Mouse (Mus musculus) ZHBTc4 (cell line): ENCODE results near the gene Adra1d.

Experiments
- DNase-seq: peaks from one replicate; pipeline ENCODE4 v3.0.0-alpha.2; 2011; ENCODE audit warnings: low read depth, low spot score

Adra1d gene

DNA sequence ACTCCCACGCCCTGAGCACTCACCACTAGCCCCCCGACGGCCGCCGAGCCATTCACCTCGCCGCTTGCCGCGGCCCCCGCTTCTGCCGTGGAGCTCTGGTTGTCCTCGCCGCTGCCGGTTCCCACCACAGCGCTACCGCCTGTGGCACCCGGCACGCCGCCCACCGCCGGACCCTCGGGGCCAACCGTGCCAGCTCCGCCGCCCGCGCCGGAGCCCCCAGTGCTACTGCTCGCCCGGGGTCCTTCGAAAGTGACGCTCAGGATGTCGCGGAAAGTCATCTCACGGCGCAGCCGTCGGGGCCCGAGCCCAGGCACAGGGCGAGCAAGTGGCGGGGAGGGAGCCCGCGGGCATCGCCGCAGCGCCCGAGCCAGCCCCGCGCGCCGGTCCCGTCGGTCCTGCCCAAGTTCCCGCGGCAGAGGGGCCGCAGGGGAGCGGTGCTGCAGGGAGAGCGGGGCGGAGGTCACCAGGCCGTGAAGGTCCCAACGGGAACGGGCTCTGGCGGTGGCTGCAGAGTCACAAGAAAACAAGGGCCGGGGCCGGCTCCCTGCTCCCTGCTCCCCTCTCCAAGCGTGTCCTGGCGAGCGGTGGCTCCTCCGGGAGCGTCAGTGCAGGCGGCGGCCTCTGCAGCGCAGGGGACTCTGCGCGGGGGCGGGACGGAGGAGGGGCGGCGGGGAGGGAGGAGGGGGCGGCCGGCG lies at the start of gene Adra1d:
Gene Adra1d (minus strand): TSS at position 393 of the 695 bp plus-strand sequence.
- DNase-seq, result peak; percentile 69

DNA sequence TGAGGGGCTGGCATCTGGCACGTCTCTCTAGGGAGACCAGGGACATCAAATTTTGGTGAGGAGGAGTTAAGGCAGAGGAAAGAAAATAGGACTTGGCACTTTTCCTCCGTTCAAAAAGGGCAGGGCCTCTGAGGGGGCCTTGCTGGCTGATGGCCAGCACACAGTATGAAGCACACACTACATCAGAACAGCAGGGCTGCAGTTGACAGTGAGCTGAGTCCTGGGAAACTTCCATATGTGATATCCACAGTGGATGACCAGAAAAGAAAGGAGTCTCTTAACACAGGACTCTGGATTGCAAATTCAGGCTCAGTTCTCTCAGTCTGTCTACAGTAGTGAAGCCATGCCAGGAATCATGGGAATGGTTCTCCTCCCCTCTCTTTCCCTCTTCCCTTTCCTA lies 39.8 kb upstream of the Adra1d start:
- DNase-seq, result no peak

DNA sequence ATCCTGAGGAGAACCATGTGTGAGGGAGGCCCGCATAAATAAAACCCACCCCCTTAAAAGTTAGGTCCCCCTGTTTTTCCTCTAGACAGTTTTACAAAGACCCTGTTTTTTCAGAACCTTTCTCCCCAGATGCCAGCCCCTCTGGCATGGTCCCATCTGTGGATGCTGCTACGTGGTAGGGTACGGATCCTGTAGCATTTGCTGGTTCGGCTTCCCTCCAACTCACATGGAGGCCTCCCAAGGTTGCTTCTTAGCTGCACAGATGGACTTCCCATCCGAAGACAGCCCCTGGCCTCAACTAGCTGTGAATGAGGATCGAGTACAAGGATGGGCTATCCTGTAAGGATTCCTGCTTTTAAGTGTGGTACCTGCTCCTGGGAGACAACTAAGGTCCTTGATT lies 32.8 kb upstream of the Adra1d start:
- no peak for DNase-seq

DNA sequence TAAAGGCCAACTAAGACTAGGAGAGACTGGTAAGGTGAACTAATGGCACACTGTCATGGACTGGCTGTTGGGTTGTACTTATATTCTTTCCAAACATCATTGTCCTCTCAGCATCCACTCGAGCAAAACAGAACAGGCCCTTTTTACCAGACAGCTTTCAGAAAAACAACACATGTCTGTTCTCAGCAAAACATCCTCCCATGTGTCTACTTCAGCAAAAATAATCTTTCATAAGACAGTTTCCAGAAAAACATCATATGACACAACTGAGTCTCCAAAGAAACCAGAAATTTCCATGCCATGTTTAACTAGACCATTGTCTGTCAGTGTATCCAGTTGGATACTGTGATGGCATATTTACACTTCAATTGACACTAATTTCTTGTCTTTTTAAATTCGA lies 25.4 kb upstream of the Adra1d start:
- no peak for DNase-seq

DNA sequence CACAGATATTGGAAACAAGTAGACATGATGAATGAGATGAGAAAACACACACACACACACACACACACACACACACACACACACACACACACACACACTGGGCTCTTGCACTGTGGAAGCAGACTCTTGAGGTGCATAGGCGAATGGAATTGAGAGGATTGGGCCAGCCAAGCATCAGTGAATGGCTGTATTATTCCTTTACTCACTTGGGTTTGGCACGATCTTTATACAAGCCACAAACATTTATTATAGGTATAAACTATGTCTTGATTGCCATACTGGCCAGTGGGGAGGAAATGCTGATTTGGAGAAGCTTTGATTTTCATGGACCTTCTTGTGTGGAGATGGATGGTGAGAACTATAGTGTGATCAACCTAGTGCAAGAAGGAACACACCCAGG lies 19.4 kb upstream of the Adra1d start:
- DNase-seq, result no peak

DNA sequence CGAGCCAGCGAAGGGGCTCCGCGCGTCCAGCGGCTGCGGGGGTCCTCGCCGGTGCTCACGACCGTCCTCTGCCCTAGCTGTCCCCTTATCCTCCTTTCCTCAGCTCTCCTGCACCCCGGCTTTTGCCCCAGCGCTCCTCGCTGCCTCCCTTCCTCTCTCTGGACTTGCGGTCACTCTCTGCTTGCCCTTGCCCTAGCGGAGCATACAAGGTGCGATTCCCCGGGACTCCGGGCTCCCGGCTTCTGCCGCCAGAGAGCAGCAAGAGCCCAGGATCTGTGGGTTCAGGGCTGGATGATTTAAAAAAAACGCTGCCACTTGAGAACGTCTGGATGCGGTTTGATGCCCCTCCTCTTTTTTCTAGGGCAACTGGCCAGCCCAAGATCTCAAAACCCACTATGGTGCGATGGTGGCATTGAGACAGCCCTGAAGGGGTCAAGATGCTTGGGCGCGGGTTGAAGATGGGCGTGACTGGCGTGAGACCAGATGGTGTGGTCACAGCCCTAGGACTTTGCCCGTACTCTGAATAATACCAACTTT lies 571 bp upstream of the Adra1d start:
- peak; percentile 79 for DNase-seq

DNA sequence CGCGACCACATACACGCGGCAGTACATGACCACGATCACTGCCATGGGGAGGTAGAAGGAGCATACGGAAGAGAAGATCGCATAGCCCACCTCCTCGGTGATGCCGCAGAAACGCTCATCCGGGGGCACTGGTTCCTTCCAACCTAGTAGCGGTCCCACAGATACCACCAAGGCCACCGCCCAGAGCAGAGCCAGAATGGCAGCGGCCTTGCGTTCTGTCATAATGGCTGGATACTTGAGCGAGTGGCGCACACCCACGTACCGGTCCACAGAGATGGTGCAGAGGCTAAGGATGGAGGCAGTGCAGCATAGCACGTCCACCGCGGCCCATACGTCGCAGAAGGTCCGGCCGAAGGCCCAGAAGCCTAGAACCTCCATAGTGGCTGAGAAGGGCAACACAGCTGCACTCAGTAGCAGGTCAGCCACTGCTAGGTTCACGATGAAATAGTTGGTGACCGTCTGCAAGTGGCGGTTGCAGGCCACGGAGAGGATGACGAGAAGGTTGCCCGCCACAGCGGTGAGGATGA lies 676 bp downstream of the Adra1d start:
- peak; percentile 54 for DNase-seq

DNA sequence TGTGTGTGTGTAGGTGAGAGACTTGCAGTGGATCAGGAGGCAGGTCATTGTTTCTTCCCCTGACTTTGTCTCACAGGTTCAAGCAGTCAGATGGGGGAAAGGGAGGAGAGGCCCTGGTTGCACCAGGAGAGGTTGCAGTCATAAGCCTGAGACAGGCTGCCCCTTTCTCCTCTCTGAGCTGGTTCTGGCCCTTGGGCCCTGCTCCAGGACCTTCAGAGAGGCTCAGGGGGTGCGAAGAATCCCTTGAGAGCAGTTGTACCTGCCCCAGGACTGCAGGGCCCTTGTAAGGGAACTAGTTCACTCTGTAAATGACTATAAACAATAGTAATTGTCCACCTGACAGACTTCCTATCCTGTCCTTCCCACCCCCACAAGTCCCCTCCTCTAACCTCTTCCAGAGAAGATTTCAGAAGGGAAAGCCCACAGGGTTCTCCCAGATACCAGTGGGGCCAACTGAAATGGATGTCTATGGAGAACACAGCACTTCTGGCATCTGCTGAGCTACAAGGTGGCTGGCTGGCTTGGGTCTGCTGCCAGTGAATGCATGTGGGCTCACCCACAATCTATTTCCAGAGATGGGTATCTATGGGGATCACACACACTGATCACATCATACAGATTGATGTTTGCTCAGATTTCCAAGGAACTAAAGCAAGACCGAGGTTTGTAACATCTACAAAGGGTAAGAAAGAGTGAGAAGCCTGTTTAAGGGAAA lies 1.7 kb downstream of the Adra1d start:
- no peak for DNase-seq

DNA sequence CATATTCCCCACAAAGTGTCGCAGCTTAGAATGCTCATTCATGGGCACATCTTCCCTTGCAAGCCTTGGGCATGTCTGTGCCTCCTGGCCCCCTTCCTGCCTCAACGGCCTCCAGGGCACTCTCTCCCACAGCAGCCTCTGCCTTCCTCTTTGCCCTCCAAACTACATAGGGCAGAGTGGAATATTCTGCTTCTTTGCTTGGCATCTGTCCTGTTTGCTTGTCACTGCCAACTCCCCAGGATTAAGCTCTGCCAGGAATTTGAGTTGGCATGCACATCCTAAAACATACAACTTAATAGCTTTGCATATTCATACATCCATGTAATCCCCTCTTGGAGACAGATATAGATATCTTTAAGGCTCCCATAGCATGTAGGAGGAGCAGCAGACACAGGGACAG lies 4.2 kb downstream of the Adra1d start:
- DNase-seq, result no peak

DNA sequence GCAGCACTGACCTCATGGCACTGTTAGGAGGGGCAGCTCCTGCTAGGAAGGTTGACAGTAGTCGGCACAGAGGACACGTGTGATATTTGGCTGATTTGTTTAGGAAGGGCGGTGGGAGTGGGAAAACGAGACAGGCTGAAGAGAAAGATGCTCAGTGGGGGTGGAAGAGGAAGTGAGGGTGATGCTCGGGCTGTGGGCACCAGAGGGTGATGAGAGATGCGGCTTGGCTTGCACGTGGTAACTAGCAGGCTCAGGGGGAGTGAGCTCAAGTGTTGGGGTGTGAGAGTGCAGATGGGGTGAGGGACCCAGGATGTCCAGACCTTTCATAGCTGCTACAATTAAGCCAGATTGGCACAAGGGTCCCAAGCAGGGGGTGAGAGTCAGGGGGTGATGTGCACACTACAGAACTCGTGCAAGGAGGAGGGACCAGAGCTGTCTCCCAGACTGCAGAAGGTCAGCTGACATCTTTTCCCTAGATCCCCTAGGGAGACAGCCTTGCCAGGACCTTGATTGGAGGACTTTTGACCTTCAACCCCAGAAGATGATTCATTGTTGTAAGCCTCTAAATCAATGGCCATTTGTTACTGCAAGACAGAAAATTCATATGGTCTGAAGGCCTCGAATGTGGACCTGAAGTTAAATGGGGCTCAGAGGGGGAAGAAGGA lies 9.2 kb downstream of the Adra1d start:
- no peak for DNase-seq

DNA sequence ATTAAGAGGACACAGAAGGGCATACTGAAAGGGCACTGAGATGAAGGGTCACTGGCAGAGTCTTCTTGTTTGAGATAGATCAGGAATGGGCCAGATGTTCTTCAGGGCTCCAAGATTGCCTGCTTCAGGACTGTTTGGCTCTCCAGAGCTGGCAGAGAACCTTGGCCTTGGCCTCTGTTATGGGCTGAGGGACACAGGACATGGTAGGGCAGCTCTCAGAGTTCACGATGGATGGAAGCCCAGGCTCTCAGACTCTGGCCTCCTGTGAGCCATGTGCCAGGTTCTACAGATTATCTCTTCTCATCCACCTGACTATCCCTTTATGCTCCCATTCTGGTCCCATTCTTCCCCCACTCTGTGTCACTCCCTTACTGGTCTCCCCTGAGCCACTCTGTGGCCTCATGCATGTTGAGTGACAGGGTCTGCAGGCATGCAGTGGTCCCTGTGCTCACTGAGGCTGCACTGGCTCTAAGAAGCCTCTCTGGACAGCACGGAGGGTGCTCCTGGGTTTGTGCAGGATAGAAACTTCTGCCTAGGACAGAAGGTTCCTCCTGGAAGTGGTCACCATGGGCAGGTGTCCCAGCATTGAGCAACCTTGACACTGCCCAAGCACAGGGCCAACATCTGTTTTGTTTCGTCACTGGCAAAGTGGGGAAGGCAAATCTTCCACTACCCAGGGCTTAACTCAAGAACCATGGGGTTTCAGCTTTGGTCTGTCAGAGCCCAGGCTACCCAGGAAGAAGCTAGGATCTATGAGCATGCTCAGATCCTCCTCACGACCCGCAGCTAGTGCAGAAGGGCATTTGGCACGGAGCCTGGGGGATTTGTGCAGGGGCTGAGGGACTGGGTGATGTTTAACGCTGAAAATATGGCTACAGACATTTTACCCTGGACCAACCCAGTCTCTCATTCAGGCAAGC lies 10.1 kb downstream of the Adra1d start:
- no peak for DNase-seq

DNA sequence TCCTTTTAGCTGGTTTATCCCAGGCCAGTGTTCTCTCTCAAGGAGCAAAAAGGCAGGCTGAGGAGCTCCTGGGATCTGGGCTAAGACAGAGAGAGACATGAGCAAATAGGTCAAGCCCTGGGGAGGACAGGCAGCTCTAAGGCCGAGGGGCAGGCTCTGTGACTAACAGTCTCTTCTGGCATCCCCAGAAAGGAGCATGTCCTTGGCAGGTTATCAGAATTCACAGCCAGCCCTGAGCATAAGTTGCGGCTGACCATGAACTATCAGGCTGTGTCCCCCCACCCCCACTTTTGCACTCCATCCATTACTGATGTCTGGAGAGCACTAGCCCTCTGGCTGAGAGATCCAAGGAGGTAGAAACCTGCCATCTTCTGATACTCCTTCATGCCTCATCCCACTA lies 11.2 kb downstream of the Adra1d start:
- no peak for DNase-seq

DNA sequence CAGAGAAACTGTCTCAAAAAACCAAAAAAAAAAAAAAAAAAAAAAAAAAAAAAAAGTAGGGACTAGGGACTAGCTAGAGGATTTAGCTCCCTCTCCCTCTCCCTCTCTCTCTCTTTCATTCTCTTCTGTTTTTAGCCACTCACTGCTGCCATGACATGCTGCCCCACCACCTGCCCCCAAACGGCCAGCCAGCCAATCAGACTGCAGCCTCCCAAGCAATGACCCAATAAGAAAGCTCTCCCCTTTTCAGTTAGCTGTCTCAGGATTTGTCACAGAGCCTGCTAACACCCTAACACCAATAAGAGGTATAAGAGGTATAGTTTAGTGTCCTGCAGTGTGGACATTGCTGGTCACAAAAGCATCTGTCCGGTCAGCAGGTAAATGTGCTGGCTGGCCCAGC lies 11.6 kb downstream of the Adra1d start:
- no peak for DNase-seq

DNA sequence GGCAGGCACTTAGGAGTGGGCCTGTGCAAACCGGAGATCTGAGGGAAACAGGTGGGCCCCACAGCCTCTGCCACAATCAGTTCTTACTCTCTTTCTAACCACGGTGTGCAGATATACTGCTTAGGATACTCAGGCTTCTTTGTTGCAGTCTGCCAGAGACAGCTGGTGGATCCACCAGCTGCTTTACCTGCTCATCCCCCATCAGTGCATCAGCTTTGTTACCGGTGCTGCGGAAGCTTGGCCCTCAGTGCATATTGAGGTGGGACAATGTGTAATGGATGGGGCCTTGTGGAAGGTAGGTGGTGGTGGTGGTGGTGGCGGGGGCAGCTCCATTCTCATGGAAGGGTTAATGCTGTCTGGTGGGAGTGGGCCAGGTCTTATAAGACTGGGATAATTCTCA lies 13.0 kb downstream of the Adra1d start:
- DNase-seq, result no peak

DNA sequence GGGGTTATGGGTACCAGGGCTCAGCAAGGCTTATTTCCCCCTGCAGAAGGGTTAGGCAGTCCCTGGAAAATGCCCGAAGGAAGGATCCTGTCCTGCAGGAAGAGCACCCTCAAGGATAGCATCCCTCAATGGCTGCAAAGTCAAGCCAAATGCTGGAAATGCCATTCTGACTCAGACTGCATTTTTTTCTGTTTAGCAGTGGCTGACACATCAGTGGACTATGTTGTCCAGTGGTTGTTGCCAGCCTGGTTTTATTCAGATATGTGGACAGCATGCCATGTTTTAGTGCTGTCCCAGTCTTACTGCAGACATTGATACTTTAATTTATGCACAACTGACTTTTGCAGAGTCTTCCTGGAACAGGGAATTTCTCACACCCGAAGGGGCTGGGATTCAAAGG lies 13.8 kb downstream of the Adra1d start:
- no peak for DNase-seq

DNA sequence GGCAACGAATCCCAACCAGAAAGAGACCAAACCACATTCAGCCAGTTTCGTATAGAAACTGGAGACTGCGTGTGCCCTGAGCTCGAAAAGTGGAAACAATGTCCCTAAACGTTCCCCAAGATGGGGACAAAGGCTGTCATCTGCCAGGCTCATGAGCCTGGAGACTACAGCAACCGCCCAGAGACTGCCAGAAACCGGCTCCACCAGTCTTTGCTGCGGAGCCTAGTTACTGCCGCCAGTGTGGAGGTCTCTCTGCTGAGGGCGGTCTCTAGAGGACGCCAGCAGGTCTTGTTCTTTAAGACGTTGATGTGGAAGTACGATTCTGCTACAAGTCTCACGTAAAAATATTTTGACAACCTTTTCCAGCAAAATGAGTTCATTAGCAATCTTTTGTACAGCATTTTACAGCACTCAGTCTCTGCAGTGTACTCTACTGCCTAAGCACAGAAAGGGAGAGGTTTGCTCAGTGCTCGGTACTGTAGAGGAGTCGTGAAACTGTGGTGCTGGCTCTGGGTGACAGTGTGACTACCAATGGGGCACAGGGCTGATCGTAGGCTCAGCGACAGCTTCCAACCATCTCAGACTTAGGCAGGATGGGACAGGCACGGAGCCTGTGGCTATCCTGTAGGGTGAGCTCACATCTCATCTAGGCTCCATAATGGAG lies 15.2 kb downstream of the Adra1d start:
- DNase-seq, result peak; percentile 52

DNA sequence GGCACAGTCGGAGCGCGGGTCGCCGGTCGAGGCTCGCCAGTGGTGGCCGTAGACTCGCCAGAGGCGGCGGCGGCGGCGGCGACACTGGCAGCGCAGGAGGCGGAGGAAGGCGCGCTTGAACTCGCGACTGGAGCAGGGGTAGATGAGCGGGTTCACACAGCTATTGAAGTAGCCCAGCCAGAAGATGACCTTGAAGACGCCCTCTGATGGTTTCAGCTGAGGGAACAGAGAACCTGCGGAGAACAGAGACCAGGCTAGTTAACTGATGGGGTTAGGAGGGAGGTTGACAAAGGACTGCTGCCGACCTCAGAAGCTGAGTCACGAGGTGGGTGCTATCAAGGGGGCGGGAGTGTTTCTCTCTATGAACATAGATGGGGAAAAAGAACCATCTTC lies 15.8 kb downstream of the Adra1d start:
- DNase-seq, result peak; percentile 52

DNA sequence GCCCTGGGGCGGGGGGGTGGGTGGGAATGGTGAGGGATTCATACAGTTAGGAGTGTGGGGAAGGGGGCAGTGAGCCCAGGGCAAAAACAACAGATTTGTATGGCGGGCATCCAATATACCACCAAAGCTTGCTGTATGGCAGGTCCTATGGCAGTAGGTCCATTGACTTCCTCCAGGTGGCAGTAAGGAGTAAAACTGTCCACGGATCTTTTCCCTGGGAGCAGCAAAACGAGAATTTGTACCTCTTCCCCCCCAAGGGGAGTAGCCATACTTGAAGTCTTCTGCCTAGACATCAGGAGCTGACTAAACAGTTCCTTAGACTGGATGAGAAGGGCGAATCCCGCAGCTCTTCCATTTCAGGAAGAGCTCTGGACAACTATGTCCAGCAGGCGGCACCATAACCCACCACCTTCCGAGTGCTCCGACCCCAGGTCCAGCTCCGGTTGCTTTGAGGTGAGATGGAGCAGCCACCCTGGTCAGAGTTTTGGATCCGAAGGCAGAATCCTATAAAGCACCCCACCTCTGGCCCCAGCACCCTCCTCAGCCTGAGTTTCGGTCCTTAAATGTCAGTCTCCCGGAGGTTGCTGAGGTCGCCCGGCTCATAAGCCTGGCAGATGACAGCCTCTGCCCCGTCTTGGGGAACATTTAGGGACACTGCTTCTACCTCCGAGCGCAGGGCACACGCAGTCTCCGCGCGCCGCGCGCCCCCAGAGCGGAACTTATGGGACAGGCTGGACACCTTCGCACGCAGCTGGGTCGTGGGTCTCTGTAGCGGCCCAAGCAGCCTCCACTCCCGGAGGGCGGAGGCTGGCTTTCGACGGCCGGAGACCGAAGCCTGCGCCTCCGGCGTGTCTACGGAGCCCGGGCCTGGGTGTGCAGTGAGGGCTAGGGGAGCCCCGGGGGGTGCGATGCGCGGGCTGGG lies 16.4 kb downstream of the Adra1d start:
- DNase-seq, result peak; percentile 80

DNA sequence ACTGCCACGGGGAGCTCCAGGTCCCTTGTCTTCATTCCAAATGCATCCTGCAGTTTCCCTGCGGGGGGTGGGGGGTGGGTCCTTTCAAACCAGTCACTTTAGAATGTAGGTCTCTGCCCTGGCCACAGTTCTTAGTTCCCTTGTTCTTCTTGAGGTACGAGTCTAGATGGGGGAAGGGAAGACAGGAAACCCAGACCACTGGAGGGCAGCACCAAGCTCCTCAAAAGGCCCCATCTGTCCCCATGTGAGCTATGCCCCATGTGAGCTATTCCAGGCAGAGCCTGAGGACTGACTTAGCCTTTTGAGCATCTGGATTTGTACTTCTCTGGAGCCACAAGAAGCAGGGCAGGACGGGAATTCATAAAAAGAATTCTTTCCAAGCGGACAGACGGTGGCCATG lies 19.6 kb downstream of the Adra1d start:
- peak; percentile 82 for DNase-seq

DNA sequence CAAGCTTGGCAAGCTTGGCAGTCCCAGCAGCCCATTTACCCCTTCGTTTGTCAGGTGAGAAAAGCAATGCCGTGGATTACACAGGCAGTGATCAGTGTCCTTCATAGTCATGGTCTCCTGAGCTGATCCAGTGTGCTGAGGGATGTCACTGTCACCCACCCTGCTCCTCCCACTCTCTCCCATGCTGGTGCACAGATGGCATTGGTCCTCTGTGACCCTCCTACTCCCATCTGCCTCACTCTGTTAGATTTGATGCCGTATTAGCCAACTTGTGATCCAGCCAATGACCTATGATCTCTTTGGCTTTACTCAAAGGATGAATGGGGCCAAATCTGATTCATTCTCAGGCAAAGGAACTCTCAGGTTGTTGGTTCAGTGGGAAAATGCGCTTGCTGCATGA lies 20.4 kb downstream of the Adra1d start:
- no peak for DNase-seq
